Comparison of ENCODE assay signal across 20 mouse cellular contexts in the genomic region with DNA sequence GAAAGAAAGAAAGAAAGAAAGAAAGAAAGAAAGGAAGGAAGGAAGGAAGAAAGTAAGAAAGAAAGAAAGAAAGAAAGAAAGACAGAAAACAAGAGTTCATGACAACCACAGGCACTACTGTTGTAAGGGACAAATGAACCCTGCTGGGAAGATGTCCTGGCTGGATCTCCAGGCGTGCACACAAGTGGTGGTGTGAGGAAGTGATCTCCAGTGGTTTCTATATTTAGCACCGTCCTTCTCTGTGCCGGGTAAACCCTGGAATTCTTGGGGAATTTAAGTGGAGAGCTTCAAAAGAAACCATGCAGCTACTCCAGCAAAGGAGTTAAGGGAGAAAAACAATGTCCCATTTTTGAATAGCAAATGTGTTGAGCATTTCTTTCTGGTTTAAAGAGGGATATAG.
DNase-seq lines count a peak whose midpoint lies in the region; ATAC-seq lines count a peak whose summit lies in the region.
"Had no signal": no experiment of that assay in that cellular context is flagged by ENCODE, and none has a peak within 500 bp of the region (broad histone marks: within the 10 kb centered on the region; RNA-seq: fewer than 3 reads in every experiment).

No protein-coding gene starts in this region.

- no peaks in the 10 kb centered on the region for H3K27me3 ChIP-seq in heart, embryonic 11.5 days (ENCODE audit: control insufficient read depth, insufficient read depth, low read length)
- H3K27me3 ChIP-seq in heart, embryonic 16.5 days (ENCODE audit: control insufficient read depth, insufficient read depth, low read length) = no peaks in the 10 kb centered on the region
- H3K27me3 ChIP-seq: CH12.LX; forebrain, embryonic 13.5 days; hindbrain, embryonic 13.5 days; limb, embryonic 12.5 days; liver, embryonic 15.5 days; midbrain, embryonic 15.5 days; neural tube, embryonic 15.5 days; stomach, embryonic 15.5 days had no signal

- intact Hi-C loops in heart, postnatal 25 days (cut with DNase I) = no loop called here

- peak; percentile 59; the same call in 1 of the 2 replicates for ATAC-seq in frontal cortex, adult (ENCODE audit: low TSS enrichment)
- no peak for ATAC-seq in heart, embryonic 11.5 days (replicated peaks; ENCODE audit: insufficient number of reproducible peaks, low FRiP score, low TSS enrichment)
- peak; percentile 84 for ATAC-seq in heart, embryonic 16.5 days (replicated peaks; ENCODE audit: extremely low read depth, insufficient read depth, low FRiP score)
- ATAC-seq: midbrain, embryonic 15.5 days had no signal

- 3% methylated on average over 3 of the region's 3 CpGs for WGBS in heart, embryonic 11.5 days (ENCODE audit: insufficient replicate concordance)
- WGBS in heart, embryonic 16.5 days = 2% methylated on average over 3 of the region's 3 CpGs

- peak overlapping the region; percentile 60; the same call in 1 of the 2 replicates for H3K27ac ChIP-seq in heart, embryonic 11.5 days (ENCODE audit: low read depth, low read length)
- H3K27ac ChIP-seq in heart, embryonic 16.5 days (ENCODE audit: low read length) = no peak overlapping the region
- H3K27ac ChIP-seq: forebrain, embryonic 13.5 days; hindbrain, embryonic 13.5 days; left cerebral cortex, adult 2 months; limb, embryonic 12.5 days; liver, embryonic 15.5 days; midbrain, embryonic 10.5 days; midbrain, embryonic 15.5 days; neural tube, embryonic 15.5 days; stomach, embryonic 15.5 days had no signal

- no peak overlapping the region for H3K4me3 ChIP-seq in heart, embryonic 11.5 days (ENCODE audit: low read depth, low read length)
- H3K4me3 ChIP-seq in heart, embryonic 16.5 days (ENCODE audit: low read length) = no peak overlapping the region
- H3K4me3 ChIP-seq: forebrain, embryonic 13.5 days; hindbrain, embryonic 13.5 days; left cerebral cortex, adult 2 months; limb, embryonic 12.5 days; liver, embryonic 15.5 days; midbrain, embryonic 10.5 days; midbrain, embryonic 15.5 days; neural tube, embryonic 15.5 days; stomach, embryonic 15.5 days had no signal

- no peak overlapping the region for H3K9ac ChIP-seq in heart, embryonic 11.5 days (ENCODE audit: low read depth, low read length)
- no peak overlapping the region for H3K9ac ChIP-seq in heart, embryonic 16.5 days (ENCODE audit: low read length)
- H3K9ac ChIP-seq: forebrain, embryonic 13.5 days; hindbrain, embryonic 13.5 days; limb, embryonic 12.5 days; liver, embryonic 15.5 days; midbrain, embryonic 15.5 days; neural tube, embryonic 15.5 days; stomach, embryonic 15.5 days had no signal

- H3K36me3 ChIP-seq in heart, embryonic 11.5 days (ENCODE audit: control insufficient read depth, insufficient read depth, low read length) = no peaks in the 10 kb centered on the region
- H3K36me3 ChIP-seq in heart, embryonic 16.5 days (ENCODE audit: control insufficient read depth, insufficient read depth) = no peaks in the 10 kb centered on the region
- H3K36me3 ChIP-seq: hindbrain, embryonic 13.5 days; limb, embryonic 12.5 days; liver, embryonic 15.5 days; midbrain, embryonic 10.5 days; midbrain, embryonic 15.5 days; neural tube, embryonic 15.5 days; stomach, embryonic 15.5 days had no signal

- H3K4me2 ChIP-seq in heart, embryonic 11.5 days = no peak overlapping the region; the same call in 1 of the 2 replicates
- H3K4me2 ChIP-seq in heart, embryonic 16.5 days (ENCODE audit: low read depth, low read length) = peak overlapping the region; percentile 58; the same call in 1 of the 2 replicates
- H3K4me2 ChIP-seq: forebrain, embryonic 13.5 days; hindbrain, embryonic 13.5 days; limb, embryonic 12.5 days; liver, embryonic 15.5 days; midbrain, embryonic 15.5 days; neural tube, embryonic 15.5 days; stomach, embryonic 15.5 days had no signal

- DNase-seq in frontal cortex, postnatal 14 days (ENCODE audit: low spot score in 2 of 2) = no peak
- DNase-seq in heart, postnatal 25 days (ENCODE audit: low spot score) = no peak
- peak; percentile 25 for DNase-seq in lung, postnatal 10 days
- DNase-seq in lung, adult 18-20 months = no peak
- no peak for DNase-seq in cerebellum, postnatal 10 days
- DNase-seq: cerebellum, adult 8-10 months; gastrocnemius, postnatal 25 days had no signal

- H3K9me3 ChIP-seq in heart, embryonic 11.5 days (replicated peaks; ENCODE audit: control insufficient read depth, low read length) = no peaks in the 10 kb centered on the region
- H3K9me3 ChIP-seq in heart, embryonic 16.5 days (replicated peaks; ENCODE audit: control insufficient read depth, low read length) = no peaks in the 10 kb centered on the region
- H3K9me3 ChIP-seq: forebrain, embryonic 13.5 days; hindbrain, embryonic 13.5 days; limb, embryonic 12.5 days; liver, embryonic 15.5 days; midbrain, embryonic 10.5 days; midbrain, embryonic 15.5 days; neural tube, embryonic 15.5 days; stomach, embryonic 15.5 days had no signal

- peaks cover 4% of the 10 kb centered on the region; the same call in 1 of the 2 replicates for H3K4me1 ChIP-seq in heart, embryonic 11.5 days (ENCODE audit: control insufficient read depth, insufficient read depth, low read length)
- H3K4me1 ChIP-seq in heart, embryonic 16.5 days (ENCODE audit: control insufficient read depth, insufficient read depth, low read length) = peaks cover 13% of the 10 kb centered on the region
- H3K4me1 ChIP-seq: hindbrain, embryonic 13.5 days; limb, embryonic 12.5 days; liver, embryonic 15.5 days; midbrain, embryonic 10.5 days; midbrain, embryonic 15.5 days; neural tube, embryonic 15.5 days; stomach, embryonic 15.5 days had no signal
